Mouse (Mus musculus) spleen, adult 2 months (tissue): ENCODE measurements around the gene Notch4.

Source experiments
- CTCF ChIP-seq: fragments of 200-500 bp; IDR thresholded peaks from 2 replicates; pipeline ENCODE4 v1.5.1; 2011; ENCODE audit warnings: mild to moderate bottlenecking, inconsistent platforms; ENCODE audit not compliant: insufficient read depth, insufficient read length, insufficient replicate concordance; ENCODE audit errors: extremely low read depth
- POLR2A ChIP-seq: fragments of 200-500 bp; IDR thresholded peaks from 2 replicates; pipeline ENCODE4 v1.6.1; 2011; ENCODE audit warnings: low read depth, low read length, inconsistent platforms

DNA sequence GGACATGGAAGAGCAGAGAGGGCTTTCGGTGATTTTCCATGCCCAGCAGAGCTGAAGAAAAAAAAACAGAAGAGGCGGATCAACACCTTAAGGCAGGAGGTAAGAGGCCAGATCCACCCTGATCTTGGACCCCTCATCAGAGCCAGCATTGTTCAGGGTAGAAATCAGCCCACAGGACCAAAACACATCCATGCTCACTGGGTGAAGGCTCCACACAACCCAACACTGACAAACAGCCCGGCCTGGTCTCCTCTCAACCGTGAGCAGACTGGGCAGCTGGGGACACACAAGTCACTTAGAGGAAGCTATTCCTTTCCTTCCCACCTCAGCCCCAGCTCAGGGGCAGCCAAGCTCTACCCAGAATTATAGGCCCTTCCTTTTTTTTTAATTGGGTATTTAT, 16.5 kb upstream of the Notch4 start:
- no peak for TF ChIP-seq CTCF
- TF ChIP-seq POLR2A, result no peak
